Mouse (Mus musculus) lung, adult 2 months (tissue): ENCODE measurements around the gene Stx4a.

Source experiments
- CTCF ChIP-seq: fragments of 200-500 bp; IDR thresholded peaks from 2 replicates; pipeline ENCODE4 v1.5.1; 2011; ENCODE audit warnings: mild to moderate bottlenecking, low read length, control low read depth; ENCODE audit not compliant: insufficient read depth
- POLR2A ChIP-seq: fragments of 200-500 bp; IDR thresholded peaks from 2 replicates; pipeline ENCODE4 v1.6.1; 2011; ENCODE audit warnings: low read depth, mild to moderate bottlenecking, control low read depth, low read length, borderline replicate concordance; ENCODE audit errors: extremely low read depth

DNA sequence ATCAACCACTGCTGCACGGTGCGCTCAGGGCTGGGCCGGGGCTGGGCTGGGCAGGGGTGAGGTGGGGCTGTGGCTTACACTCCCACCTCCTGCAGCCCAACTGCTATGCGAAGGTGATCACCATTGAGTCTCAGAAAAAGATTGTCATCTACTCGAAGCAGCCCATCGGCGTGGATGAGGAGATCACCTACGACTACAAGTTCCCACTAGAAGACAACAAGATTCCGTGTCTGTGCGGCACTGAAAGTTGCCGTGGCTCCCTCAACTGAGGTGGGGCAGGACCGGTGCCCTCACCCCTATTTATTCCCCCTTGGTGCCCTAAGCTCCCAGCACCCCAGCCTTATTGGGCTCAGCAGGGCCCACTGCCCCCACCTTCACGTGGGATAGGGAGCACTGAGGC lies 24.9 kb upstream of the Stx4a start:
- no peak for TF ChIP-seq CTCF
- no peak for TF ChIP-seq POLR2A
